Mouse (Mus musculus): ENCODE data around the gene Ficd. TPM values are rescaled to one million over a fixed set of nuclear protein-coding genes. Genes with fewer than 3 reads are reported as not detected.

The Ficd gene
- total RNA-seq (2021): 10 to 100 TPM; 13.4 to 14.1 TPM
- long read RNA-seq, transcript Ficd-201 (3 exons, 3,133 nt): major isoform, 50 of 61 reads
- long read RNA-seq, partial matches to known transcripts: 8 of 61 reads
- long read RNA-seq, other reads (novel, unspliced or antisense): 3 of 61 reads

GRCm38 (mm10) chr5:113735345-113736112, at the start of gene Ficd:
Ficd (plus strand) TSS chr5:113735803.
- peak; percentile 87 to 95 for DNase-seq (ENCODE audit: low spot score in 2 of 2)

- DNase-seq (ENCODE audit: low spot score in 2 of 2): no peak
Observed at GRCm38 (mm10) chr5:113687514-113687913, 48.1 kb upstream of the Ficd start.

- peak; percentile 20 to 24 for DNase-seq (ENCODE audit: low spot score in 2 of 2)
Observed at GRCm38 (mm10) chr5:113690069-113690548, 45.5 kb upstream of the Ficd start.

- no peak for DNase-seq (ENCODE audit: low spot score in 2 of 2)
Observed at GRCm38 (mm10) chr5:113690866-113691265, 44.7 kb upstream of the Ficd start.

- no peak for DNase-seq (ENCODE audit: low spot score in 2 of 2)
Observed at GRCm38 (mm10) chr5:113693196-113693755, 42.3 kb upstream of the Ficd start.

- DNase-seq (ENCODE audit: low spot score in 2 of 2): no peak
Observed at GRCm38 (mm10) chr5:113694000-113694399, 41.6 kb upstream of the Ficd start.

GRCm38 (mm10) chr5:113694415-113694814, 41.2 kb upstream of the Ficd start:
- DNase-seq (ENCODE audit: low spot score in 2 of 2): no peak

GRCm38 (mm10) chr5:113700388-113701023, 35.1 kb upstream of the Ficd start:
- no peak for DNase-seq (ENCODE audit: low spot score in 2 of 2)

GRCm38 (mm10) chr5:113703803-113704585, 31.6 kb upstream of the Ficd start:
- no peak for DNase-seq (ENCODE audit: low spot score in 2 of 2)

- DNase-seq (ENCODE audit: low spot score in 2 of 2): no peak
Observed at GRCm38 (mm10) chr5:113712861-113713260, 22.7 kb upstream of the Ficd start.

GRCm38 (mm10) chr5:113716581-113717388, 18.8 kb upstream of the Ficd start:
- DNase-seq (ENCODE audit: low spot score in 2 of 2): peak; percentile 67 to 74

GRCm38 (mm10) chr5:113719221-113719661, 16.4 kb upstream of the Ficd start:
- no peak for DNase-seq (ENCODE audit: low spot score in 2 of 2)

- no peak for DNase-seq (ENCODE audit: low spot score in 2 of 2)
Observed at GRCm38 (mm10) chr5:113722224-113723013, 13.2 kb upstream of the Ficd start.

- no peak for DNase-seq (ENCODE audit: low spot score in 2 of 2)
Observed at GRCm38 (mm10) chr5:113723567-113724237, 11.9 kb upstream of the Ficd start.

GRCm38 (mm10) chr5:113724446-113724845, 11.2 kb upstream of the Ficd start, which contains the start of gene 1700069L16Rik:
1700069L16Rik (minus strand) TSS chr5:113724772.
- DNase-seq (ENCODE audit: low spot score in 2 of 2): peak; percentile 74 to 93

- no peak for DNase-seq (ENCODE audit: low spot score in 2 of 2)
Observed at GRCm38 (mm10) chr5:113725417-113725816, 10.2 kb upstream of the Ficd start.

- DNase-seq (ENCODE audit: low spot score in 2 of 2): no peak
Observed at GRCm38 (mm10) chr5:113726618-113727017, 9.0 kb upstream of the Ficd start.

- DNase-seq (ENCODE audit: low spot score in 2 of 2): no peak
Observed at GRCm38 (mm10) chr5:113727238-113727637, 8.4 kb upstream of the Ficd start.

GRCm38 (mm10) chr5:113728011-113728410, 7.6 kb upstream of the Ficd start:
- no peak for DNase-seq (ENCODE audit: low spot score in 2 of 2)
